Mouse (Mus musculus): ENCODE measurements around the gene Tex2.
"Not testable (repeated sequence)": the region's sequence is repeated elsewhere in the genome, so short reads cannot be mapped to it uniquely, and the experiment has no call there.

Gene Tex2

DNA sequence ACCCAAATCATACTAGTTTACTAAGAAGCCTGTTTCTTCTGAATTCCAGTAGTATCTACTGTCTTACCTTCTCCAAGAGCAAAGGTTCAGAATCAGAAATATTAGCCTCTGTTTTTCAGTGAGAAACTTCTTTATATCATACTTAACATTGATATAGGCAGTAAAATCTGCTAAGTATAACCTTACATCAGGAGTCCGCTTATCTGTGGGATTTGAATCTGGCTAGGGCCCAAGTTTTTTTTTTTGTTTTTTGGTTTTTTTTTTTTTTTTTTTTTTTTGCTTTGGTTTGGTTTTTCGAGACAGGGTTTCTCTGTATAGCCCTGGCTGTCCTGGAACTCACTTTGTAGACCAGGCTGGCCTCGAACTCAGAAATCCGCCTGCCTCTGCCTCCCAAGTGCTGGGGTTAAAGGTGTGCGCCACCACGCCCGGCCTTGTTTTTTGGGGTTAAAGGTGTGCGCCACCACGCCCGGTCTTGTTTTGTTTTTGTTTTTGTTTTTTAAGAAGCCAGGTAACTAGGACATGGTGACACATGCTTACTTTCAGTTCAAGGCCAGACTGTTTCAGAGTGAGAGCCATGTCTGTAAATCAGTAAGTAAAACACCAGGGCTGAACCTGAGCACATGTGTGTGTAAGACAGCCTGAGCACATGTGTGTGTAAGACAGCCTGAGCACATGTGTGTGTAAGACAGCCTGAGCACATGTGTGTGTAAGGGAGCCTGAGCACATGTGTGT is 35.4 kb downstream of the Tex2 start:
- not testable (repeated sequence) for DNase-seq

DNA sequence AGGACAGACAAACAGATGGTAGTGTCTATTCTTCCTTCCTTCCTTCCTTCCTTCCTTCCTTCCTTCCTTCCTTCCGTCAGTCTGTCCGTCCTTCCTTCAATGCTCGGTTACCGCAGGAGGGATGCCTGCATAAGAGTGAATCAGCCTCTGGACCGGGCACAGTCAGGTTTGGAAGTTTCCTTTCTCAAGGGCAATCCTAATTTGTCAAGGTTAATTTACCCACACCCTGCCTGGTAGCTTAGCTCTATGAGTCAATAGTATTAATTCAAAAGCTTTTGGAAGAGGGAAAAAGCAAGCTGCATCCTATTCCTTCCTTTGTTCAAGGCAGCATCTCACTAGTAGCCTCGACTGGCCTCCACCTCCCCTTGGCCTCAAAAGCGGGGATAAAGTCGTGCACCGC is 38.8 kb downstream of the Tex2 start:
- no peak for DNase-seq

GRCm38 (mm10) chr11:106573476-106574240 is 39.6 kb downstream of the Tex2 start:
- no peak for DNase-seq

DNA sequence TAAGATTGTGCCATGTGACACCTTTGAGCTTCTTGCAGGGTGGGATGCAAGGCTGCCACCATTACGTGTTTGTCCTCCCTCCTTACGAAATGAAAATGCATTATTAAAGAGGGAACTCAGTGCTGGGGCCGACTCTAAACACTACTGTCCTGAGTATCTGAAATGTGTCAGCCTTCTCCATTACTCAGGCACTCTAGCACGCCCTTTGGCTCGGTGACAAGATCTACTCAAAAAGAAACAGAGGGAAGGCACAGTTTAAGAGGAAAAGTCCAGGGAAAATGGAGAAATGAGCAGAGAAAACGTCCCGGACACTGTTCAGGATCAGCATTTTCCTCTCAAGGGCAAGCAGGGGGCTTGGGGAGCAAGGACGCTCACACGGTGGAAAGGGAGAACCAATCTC is 40.3 kb downstream of the Tex2 start:
- DNase-seq = no peak

- DNase-seq = peak in 1 of 2 experiments; percentile 40
Observed at GRCm38 (mm10) chr11:106572020-106572782, 41.0 kb downstream of the Tex2 start.

DNA sequence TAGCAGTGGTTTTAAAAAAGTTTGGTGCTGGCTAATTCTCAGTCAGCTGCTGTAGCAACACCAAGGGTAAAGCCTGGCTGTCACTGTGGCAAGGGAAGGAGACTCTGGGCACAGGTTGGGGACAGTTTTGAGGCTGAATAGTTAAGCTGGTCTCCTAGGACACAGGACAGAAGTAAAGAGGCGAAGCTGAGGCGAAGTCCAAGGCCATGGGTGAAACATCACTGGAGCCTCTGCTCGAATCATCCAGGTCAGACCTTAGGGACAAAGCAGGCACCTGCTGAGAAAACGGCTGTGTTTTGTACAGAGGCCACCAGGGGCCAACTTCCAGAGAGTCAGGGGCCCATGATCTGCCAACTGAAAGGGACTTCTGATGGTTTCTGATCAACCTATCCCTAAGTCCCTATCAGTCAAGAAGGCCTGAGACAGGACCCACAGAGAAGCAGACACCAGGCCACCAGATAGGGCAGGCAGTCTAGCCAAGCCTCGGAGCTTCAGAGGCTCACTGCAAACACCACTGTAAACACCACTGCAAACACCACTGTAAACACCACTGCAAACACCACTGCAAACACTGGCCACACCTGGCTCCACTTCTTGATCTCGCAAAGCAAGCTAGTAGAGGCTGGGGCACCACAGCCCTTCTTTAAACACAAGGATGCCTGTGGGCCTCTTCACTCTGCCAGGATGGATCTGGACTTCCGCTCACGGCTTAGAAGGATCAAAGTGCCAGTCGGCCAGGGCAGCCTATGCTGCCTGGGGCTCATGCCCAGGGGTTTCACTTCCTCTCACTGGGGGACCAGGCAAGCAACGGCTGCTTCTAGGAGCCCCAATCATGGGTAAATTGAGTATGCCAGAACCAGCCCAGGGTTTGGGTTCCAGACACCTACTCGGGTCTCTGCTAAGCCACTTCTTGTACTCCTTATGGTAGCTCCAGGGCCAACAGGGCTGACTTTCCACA is 41.9 kb downstream of the Tex2 start:
- DNase-seq = no peak

- no peak for DNase-seq
Observed at GRCm38 (mm10) chr11:106568329-106568960, 44.8 kb downstream of the Tex2 start.

DNA sequence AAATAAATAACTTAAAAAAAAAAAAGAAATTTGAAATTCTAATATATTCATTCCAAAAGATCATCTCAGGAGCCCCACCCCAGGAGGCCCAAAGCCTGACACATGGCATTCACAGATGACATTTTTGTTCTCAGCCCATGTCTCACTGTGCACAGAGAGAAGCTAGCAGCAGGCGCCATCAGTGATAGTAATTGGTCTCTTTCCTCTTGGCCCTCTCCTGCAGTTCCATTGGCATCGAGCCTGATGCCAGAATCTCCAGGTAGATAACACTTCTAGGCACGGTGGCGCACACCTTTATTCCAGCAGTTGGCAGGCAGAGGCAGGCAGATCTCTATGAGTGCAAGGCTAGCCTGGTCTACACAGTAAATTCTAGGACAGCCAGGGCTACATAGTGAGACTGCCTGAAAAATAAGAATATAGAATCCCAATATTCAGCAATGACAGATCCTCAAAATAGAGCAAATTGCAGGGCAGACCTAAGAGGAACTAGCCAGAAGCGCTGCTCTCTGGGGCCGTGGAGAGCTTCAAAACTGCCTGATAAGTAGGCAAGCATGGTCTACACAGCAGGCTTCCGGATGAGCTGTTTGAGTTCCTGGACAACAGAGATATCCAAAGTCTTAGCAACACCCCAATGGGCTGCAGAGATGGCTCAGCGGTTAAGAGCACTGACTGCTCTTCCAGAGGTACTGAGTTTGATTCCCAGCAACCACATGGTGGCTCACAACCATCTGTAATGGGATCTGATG is 47.0 kb downstream of the Tex2 start:
- DNase-seq = no peak

DNA sequence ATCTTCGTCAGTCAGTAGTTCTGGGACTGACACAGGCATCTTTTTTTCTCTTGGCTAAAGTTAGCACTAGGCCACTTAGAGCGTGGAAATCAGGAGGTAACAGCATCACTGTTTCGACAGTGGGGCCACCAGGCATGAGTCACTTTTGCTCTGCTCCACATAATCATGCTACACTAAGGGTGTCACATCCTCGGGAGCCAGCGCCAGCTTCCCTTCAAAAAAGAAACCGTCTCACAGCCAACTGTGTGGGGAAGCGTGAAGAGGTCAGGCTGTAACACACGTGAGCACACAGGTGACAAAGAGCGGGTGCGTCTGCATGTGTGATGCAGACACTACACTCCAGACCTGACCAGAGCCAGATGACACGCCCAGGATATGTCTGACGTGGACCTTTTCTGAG is 49.0 kb downstream of the Tex2 start:
- no peak for DNase-seq

GRCm38 (mm10) chr11:106562707-106563106 is 50.5 kb downstream of the Tex2 start:
- DNase-seq = no peak

DNA sequence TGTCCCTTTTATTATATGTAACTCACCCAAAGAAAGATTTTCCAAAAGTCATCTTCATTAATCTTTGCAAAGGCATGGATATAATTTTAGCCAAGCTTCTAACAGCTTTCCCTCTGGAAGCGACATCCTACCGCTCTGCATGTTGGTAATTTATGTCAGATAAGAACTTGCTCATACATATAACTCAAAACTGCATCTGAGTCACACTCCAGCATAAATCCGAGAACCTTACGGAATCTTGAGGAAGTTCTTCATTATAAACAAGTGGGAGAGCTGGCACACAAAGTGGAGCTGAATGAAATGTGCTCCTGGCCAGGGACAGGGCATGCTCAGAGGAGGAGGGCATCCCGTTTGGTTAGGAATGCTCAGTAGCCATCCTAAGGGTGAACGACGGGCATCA is 53.5 kb downstream of the Tex2 start:
- no peak for DNase-seq

DNA sequence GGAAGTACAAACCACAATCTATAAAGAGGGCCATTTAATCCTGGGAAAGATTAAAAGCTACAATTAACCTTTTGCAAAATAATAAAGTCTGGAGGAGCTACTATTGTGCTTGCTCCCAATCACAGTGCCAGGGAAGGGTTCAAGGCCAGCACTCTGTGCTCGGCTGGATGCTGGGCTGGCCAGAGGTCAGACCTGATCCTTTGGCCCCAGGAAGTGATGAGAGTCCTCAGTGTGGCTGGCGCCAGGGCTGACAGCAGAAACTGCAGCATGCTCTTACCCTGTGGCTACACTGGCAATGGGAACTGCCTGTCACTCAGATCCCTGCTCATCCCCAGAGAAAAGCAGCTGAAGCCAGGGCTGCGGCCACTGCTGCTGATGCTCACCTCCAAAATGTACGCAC is 55.2 kb downstream of the Tex2 start:
- DNase-seq = no peak

DNA sequence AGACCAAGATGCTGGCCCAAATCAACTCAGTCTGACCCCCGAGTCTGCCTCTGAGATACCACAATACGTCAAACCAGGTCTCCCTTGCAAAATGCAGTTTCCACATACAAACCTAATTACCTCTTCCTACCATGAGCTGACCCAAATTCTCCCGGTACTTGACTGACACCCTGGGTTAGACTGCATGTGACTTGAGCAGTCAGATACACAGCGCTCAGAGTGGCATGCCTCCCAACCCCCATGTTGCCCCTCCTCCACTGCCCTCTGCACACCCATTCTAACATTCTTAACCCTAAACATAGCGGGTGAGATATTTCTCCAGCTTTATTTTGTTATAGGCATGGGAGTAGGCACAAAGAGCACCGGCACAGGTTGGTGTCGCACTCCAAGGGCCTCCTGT is 55.8 kb downstream of the Tex2 start:
- no peak for DNase-seq

DNA sequence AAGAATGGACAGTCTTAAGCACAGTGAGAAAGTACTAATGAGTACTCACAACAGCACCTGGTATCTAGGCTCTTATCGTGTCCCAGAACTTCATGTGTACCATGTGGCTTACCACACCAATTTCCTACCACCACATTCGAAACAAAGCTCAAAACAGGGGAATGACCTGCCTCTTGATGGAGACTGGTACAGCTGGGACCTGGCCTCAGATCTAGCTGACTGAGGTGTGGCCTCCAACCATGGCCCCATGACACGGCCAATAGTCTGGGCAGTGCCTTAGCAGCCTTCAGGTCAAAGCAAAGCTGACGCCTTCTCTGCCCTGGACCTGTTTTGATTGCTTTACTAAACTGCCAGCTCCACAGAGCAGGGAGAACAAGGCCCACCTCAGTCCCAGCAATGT is 56.5 kb downstream of the Tex2 start:
- DNase-seq = no peak

- DNase-seq = no peak
Observed at GRCm38 (mm10) chr11:106555805-106556615, 57.2 kb downstream of the Tex2 start.

GRCm38 (mm10) chr11:106550398-106550797 is 62.8 kb downstream of the Tex2 start:
- no peak for DNase-seq

DNA sequence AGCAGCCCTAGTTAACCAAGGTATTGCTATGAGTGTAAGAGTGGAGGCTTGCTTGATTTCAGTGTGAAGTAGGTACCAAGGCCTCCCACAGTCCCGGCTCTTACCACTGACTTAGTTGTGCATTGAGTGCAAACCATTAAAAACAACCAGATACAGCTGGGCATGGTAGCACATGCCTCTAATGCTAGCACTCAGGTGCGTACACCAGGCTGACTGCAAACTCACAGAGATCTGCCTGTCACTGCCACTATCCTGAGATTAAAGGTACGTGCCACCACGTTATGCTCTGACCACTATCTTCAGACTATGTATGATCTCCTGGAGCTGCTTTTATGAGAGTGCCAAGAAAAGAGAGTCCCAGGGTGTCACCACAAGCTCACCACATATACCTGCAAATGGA is 67.1 kb downstream of the Tex2 start:
- DNase-seq = no peak

DNA sequence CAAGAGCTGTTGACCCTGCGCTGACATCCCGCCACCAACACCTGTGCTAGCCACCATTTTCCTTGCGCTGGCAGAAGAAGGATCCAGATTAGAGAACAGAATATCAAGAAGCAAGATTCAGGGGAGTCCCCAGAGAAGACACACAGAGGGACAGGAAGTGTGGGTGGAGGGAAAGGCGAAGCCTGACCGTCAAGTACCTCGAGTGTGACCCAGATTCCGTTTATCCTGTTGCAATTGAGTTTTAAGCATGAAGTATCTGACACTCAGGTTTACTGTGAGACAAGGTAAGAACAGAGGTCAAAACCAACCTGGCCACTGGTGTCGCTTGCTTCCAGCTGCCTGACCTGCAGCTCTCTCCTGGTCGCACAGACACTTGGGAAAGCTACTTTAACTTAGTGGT is 68.3 kb downstream of the Tex2 start:
- no peak for DNase-seq

- DNase-seq = no peak
Observed at GRCm38 (mm10) chr11:106544133-106544532, 69.1 kb downstream of the Tex2 start.

DNA sequence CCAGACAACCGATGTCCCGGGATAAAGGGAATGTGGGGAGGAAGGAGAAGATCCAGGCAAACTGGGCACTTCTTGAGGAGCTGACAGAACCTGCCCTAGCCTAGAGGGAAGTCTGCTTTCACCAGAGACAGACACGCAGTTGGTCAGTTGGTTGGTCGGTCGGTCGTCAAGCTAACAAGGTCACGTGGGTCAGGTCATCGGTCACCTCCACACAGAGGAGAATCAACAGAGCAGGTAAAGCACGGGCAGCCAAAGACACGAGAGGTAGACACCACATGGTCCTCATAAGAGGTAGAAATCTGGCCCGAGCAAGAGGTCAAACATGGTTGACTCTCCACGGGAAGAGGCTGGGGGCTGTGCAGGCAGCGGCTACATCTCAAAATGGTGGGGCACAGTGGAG is 70.2 kb downstream of the Tex2 start:
- DNase-seq = no peak
